Mouse (Mus musculus): ENCODE results near the gene Trcg1.
A peak's percentile ranks its signal among the peaks of the same experiment; 100 is the strongest.

Trcg1 gene

DNA sequence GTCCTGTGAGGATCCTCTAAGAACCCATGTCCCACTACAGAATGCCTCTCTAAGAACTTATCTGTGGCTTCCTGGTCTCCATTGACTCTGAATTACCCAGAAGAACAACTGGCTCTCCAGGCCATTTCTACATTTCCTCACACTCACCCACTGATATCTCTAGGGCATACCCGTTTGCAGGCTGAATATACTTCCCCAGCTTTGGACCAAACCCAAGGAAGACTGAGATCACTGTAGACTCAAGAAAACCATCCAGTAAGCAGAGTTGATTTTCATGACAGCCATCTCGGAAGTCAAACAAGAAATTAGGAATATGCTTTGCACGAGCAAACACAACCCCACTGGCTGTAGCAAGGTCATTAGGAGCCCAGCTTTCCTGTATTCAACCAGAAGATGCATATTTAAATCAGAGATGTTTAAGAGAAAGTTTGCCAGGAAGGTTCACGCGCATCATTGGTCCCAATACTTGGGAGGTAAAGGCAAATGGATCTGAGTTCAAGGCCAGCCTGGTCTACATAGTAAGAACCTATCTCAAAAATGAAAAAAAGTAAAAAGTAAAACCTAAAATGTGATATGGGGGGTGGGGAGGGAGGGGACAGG, 3.9 kb upstream of the Trcg1 start:
- no peak for DNase-seq (ENCODE audit: extremely low read depth, insufficient read length, low spot score)

- no peak for DNase-seq (ENCODE audit: extremely low read depth, insufficient read length, low spot score)
Observed at GRCm38 (mm10) chr9:57233142-57233541, 3.2 kb upstream of the Trcg1 start.

- DNase-seq (ENCODE audit: extremely low read depth, insufficient read length, low spot score) = peak; percentile 61
Observed at GRCm38 (mm10) chr9:57233767-57234166, 2.6 kb upstream of the Trcg1 start.

GRCm38 (mm10) chr9:57237705-57238104, 1.3 kb downstream of the Trcg1 start:
- DNase-seq (ENCODE audit: extremely low read depth, insufficient read length, low spot score) = no peak

DNA sequence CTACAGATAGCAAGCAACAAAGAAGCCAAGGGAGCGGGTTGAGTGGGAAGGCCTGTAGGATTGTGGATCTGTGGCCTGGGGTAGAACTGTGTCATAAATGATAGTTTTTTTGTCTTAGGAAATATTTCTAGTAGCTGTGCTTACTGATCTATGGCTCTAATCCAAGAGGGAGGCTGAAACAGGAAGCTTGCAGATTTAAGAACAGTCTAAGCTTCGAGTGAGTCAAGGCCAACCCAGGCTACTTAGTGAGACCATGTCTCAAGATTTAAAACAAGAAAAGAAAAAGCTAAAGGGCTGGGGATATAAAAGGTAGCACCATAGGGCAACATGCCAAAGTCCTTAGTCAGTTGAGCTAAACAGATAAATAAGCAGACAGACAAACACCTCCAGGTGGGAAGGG, 1.9 kb downstream of the Trcg1 start:
- DNase-seq (ENCODE audit: extremely low read depth, insufficient read length, low spot score) = no peak

- DNase-seq (ENCODE audit: extremely low read depth, insufficient read length, low spot score) = no peak
Observed at GRCm38 (mm10) chr9:57241111-57241510, 4.8 kb downstream of the Trcg1 start.

DNA sequence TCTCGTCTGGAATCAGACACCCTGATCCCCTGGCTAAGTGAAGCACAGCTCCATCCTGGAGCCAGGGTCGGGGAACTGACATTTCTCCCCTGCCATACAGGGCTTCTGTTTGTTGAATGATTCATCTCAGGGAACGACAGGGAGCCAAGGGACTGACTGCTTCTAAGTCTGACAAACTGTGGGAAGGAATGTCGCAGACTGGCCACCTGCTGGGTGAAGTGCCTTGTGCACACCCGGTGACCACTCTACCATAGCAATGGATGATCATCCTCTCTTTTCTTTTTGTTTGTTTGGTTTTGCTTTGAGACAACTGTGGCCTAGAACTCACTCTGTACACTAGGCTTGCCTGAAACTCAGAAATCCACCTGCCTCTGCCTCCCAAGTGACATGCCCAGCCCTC, 6.6 kb downstream of the Trcg1 start:
- peak; percentile 23 for DNase-seq (ENCODE audit: extremely low read depth, insufficient read length, low spot score)

- DNase-seq (ENCODE audit: extremely low read depth, insufficient read length, low spot score) = no peak
Observed at GRCm38 (mm10) chr9:57244106-57244685, 7.8 kb downstream of the Trcg1 start.

- DNase-seq (ENCODE audit: extremely low read depth, insufficient read length, low spot score) = no peak
Observed at GRCm38 (mm10) chr9:57246482-57246881, 10.1 kb downstream of the Trcg1 start.

- DNase-seq (ENCODE audit: extremely low read depth, insufficient read length, low spot score) = peak; percentile 36
Observed at GRCm38 (mm10) chr9:57247201-57247671, 10.9 kb downstream of the Trcg1 start.

DNA sequence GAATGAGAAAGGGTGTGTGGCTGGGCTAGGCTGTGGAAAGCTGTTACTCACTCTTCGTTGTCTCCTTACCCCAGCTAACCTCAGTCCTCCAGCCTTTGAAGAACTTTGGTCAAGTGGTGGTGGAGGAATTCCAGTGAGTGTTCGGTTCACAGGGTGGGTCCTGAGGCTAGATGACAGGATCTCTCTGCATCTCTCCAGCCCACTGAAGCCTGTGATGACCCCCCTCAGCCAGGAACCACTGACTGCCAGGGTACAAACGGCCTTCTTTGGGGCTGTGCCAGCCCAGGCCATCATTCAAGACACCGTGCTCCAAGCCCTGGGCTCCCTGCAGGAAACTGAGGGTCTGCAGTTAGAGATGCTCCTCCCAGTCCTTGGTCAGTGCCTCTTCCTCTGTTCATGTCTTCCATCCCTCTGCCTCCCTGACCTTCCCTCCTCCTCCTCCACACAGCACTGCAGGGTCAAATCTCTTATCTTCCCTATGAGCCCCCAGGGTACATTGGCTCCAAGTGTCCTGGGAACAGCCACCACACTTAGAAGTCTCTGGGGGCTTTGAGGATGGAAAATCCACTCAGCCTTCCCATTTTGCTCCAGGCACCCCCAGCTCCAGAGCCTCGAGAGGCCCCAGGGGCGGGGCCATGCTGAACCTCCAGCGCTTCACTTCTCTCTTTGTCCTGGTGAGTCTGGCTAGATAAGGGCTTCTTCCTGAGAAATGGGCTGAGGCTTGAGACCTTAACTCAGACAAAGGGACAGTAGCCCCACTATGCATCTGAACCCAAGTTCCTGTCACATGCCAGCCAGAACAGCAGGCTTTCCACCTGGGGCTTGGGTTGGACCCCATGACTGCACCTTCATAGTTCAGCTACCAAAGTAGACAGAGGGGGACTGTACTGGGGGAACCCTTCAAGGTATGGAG, 11.9 kb downstream of the Trcg1 start:
- peak; percentile 35 for DNase-seq (ENCODE audit: extremely low read depth, insufficient read length, low spot score)

- no peak for DNase-seq (ENCODE audit: extremely low read depth, insufficient read length, low spot score)
Observed at GRCm38 (mm10) chr9:57250026-57250425, 13.7 kb downstream of the Trcg1 start.

- no peak for DNase-seq (ENCODE audit: extremely low read depth, insufficient read length, low spot score)
Observed at GRCm38 (mm10) chr9:57251139-57251538, 14.8 kb downstream of the Trcg1 start.

- DNase-seq (ENCODE audit: extremely low read depth, insufficient read length, low spot score) = no peak
Observed at GRCm38 (mm10) chr9:57254061-57254460, 17.7 kb downstream of the Trcg1 start.

DNA sequence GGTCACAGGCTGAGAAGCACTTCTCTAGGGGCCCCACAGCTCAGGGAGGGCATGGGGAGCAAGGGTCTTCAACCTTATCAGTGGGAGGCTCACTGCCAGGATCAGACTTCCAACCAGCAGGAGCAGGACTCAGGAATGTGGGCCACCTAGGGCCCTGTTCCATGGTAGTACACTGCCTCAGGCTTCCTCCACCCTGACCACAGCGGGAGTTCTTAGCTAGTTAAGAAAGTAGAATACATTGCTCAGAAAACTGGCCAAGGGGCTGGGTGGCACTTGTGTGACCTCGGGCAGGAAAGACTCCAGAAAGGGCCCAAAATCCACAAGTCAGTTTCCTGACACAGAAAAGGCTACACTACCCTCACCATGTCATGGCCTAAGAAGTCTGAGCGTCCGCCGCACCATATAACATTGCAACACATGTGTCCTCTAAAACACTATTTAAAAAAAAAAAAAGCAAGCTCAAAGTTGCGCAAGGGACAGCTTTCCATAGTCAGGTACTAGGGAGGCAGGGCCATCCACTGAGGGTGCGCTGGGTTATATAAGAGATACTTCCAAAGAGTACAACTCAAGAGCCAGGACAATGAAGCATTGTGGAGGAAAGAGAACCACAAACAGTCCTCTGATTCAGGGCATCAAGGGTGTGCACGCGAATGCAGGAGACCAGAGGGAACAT, 18.6 kb downstream of the Trcg1 start:
- DNase-seq (ENCODE audit: extremely low read depth, insufficient read length, low spot score) = no peak

DNA sequence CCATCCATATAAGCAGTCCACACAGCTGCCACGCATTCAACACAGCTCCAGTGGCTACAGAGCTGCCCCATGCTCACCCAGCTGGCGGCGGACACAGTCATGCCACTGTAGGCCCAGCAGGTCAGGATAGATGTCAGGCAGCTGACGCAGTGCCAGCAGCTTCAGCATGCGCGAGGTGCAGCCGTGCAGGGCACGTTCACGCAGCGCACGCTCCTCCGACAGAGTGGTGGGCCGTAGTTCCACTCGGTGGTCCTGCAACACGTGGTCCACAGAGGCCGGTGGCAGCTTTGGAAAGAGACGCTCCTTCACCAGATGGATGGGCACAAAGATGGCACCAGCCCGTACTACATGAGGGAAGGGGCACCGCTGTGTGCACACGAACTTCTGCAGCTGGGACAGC, 20.0 kb downstream of the Trcg1 start:
- no peak for DNase-seq (ENCODE audit: extremely low read depth, insufficient read length, low spot score)

GRCm38 (mm10) chr9:57256861-57257260, 20.5 kb downstream of the Trcg1 start:
- no peak for DNase-seq (ENCODE audit: extremely low read depth, insufficient read length, low spot score)

- no peak for DNase-seq (ENCODE audit: extremely low read depth, insufficient read length, low spot score)
Observed at GRCm38 (mm10) chr9:57257627-57258026, 21.3 kb downstream of the Trcg1 start.

DNA sequence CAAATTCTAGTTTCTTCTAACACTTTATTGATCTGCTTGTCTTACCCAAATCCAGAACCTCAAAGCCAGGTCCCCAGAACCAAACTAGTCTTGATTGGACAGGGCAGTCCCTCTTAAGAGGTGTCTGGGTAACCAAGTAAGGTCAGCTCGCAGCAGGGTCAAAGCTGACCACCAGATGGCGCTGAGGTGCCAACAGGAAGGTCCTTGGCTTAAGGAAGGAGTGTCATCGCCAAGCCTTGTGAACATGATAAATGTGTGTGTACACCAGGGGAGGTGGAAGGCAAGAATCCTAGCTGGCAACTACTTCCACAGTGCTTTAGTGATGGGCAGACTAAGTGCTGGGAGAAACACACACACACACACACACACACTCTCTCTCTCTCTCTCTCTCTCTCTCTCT, 23.4 kb downstream of the Trcg1 start:
- peak; percentile 73 for DNase-seq (ENCODE audit: extremely low read depth, insufficient read length, low spot score)

- DNase-seq (ENCODE audit: extremely low read depth, insufficient read length, low spot score) = peak; percentile 46
Observed at GRCm38 (mm10) chr9:57260940-57261339, 24.6 kb downstream of the Trcg1 start.

- DNase-seq (ENCODE audit: extremely low read depth, insufficient read length, low spot score) = no peak
Observed at GRCm38 (mm10) chr9:57261516-57261912, 25.2 kb downstream of the Trcg1 start.

Data from 3134 (cell line).